Mouse (Mus musculus) gastrocnemius, postnatal 4 days (tissue): ENCODE data around the gene Olfr951. TPM values are rescaled to one million over a fixed set of nuclear protein-coding genes. Genes with fewer than 3 reads are reported as not detected.

ENCODE experiments used
- DNase-seq, 2 experiments: peaks; one replicate each; pipeline ENCODE4 v3.0.0; 2021 to 2022; ENCODE audit warnings: low spot score in 2 of 2, mixed read lengths in 2 of 2
- long read RNA-seq, 2 experiments: library from polyadenylated mRNA; stranded (forward); transcript quantifications; one replicate each; pipeline ENCODE4 v2.0.0; 2021
- total RNA-seq, 2 experiments: library from RNA; stranded (reverse); gene quantifications; 2 replicates each; pipeline ENCODE4 v1.2.3; 2021

The Olfr951 gene
- not detected for total RNA-seq
- long read RNA-seq, experiment 1: 0 reads
- long read RNA-seq, experiment 2: 0 reads

DNA sequence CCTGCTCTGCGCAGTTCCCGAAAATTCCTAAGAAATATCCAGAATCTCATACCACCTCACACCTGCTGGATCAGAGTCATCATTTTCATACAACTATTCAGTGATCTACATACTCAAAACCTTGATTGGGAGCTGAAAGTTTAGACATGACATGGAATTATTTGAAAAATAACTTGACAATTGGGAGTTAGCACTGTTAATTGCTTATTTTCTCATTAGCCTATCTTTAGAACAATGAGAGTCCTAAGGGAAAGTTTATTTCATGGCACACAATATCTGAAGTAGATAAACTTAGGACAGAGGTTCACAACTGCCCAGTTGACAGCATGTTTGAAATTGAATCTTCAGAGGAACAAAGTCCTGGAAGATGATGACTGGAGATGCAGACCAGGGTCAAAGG lies at the start of gene Olfr951:
Gene Olfr951 (plus strand): TSS at position 301 of the 400 bp plus-strand sequence.
- no peak for DNase-seq

- DNase-seq: no peak
Observed at GRCm38 (mm10) chr9:39427048-39427447, 39.8 kb downstream of the Olfr951 start, which contains the start of gene Olfr952. Gene Olfr952, minus strand, starts transcription at chr9:39427148.

Other genes with a start within 250 kb of the Olfr951 start
- gene Olfr943, start 221.1 kb upstream of the Olfr951 start, total RNA-seq: not detected
- not detected for gene Olfr944, start 185.5 kb upstream of the Olfr951 start, total RNA-seq
- not detected for gene Olfr1537, start 137.4 kb upstream of the Olfr951 start, total RNA-seq
- not detected for gene Olfr945, start 110.6 kb upstream of the Olfr951 start, total RNA-seq
- not detected for gene Olfr948, start 61.4 kb upstream of the Olfr951 start, total RNA-seq
- not detected for gene Olfr952, start 39.7 kb downstream of the Olfr951 start, total RNA-seq
- gene Olfr954, start 69.3 kb downstream of the Olfr951 start, total RNA-seq: not detected
- gene Olfr955, start 84.5 kb downstream of the Olfr951 start, total RNA-seq: not detected
- not detected for gene Olfr44, start 106.6 kb downstream of the Olfr951 start, total RNA-seq
- not detected for gene Olfr957, start 128.4 kb downstream of the Olfr951 start, total RNA-seq
- gene Olfr958, start 166.6 kb downstream of the Olfr951 start, total RNA-seq: not detected
- gene Olfr959, start 188.2 kb downstream of the Olfr951 start, total RNA-seq: not detected
- gene AW551984, start 217.0 kb downstream of the Olfr951 start, total RNA-seq: 100 to 1,000 TPM; 370 to 452 TPM
- gene Olfr148, start 223.2 kb downstream of the Olfr951 start, total RNA-seq: not detected
- gene Olfr960, start 234.0 kb downstream of the Olfr951 start, total RNA-seq: not detected